Mouse (Mus musculus) kidney, embryonic 14.5 days (tissue): Measurements from ENCODE around the gene Babam1. TPM values are rescaled to one million over a fixed set of nuclear protein-coding genes. Genes with fewer than 3 reads are reported as not detected.

Experiments
- ATAC-seq: fragments of 200-750 bp; cut with Nextera tagmentation; 2 replicates; pipeline ENCODE4 v1.8.0; 2017; ENCODE audit warnings: moderate number of reproducible peaks, mild to moderate bottlenecking, moderate TSS enrichment, moderate library complexity; ENCODE audit not compliant: low FRiP score, low TSS enrichment
- H3K27ac ChIP-seq: fragments of 300-500 bp; sonication (generic); 2 replicates; pipeline ENCODE4 v1.5.1; 2014; ENCODE audit warnings: low read depth, mild to moderate bottlenecking, low read length, moderate library complexity, mixed read lengths
- H3K27me3 ChIP-seq: fragments of 300-500 bp; sonication (generic); 2 replicates; pipeline ENCODE4 v1.6.1; 2014; ENCODE audit warnings: mild to moderate bottlenecking, low read length; ENCODE audit not compliant: control insufficient read depth, insufficient read depth
- H3K36me3 ChIP-seq: fragments of 300-500 bp; sonication (generic); 2 replicates; pipeline ENCODE4 v1.6.1; 2014; ENCODE audit warnings: low read length, mixed read lengths; ENCODE audit not compliant: control insufficient read depth, insufficient read depth
- H3K4me1 ChIP-seq: fragments of 300-500 bp; sonication (generic); 2 replicates; pipeline ENCODE4 v1.6.1; 2014; ENCODE audit warnings: low read length, mixed read lengths; ENCODE audit not compliant: control insufficient read depth, insufficient read depth
- H3K4me2 ChIP-seq: fragments of 300-500 bp; sonication (generic); replicated peaks from 2 replicates; pipeline ENCODE4 v1.6.1; 2014; ENCODE audit warnings: low read depth, mild to moderate bottlenecking, low read length
- H3K4me3 ChIP-seq: fragments of 300-500 bp; sonication (generic); 2 replicates; pipeline ENCODE4 v1.5.1; 2014; ENCODE audit warnings: mild to moderate bottlenecking, low read length
- H3K9ac ChIP-seq: fragments of 300-500 bp; sonication (generic); 2 replicates; pipeline ENCODE4 v1.6.1; 2014; ENCODE audit warnings: low read depth, mild to moderate bottlenecking, low read length, moderate library complexity
- H3K9me3 ChIP-seq: fragments of 300-500 bp; sonication (generic); 2 replicates; pipeline ENCODE4 v1.6.1; 2016; ENCODE audit warnings: low read length; ENCODE audit not compliant: control insufficient read depth
- WGBS: fragments of 180-500 bp; shearing (Covaris S2); extraction: QIAGEN DNeasy Blood & Tissue Kit; methylation state at CpG from one replicate; pipeline ENCODE4 v1.1.7; 2014; 5-methylcytosine and 5-hydroxymethylcytosine counted together
- polyA plus RNA-seq: library from polyadenylated mRNA; unstranded; fragments of >200 nt; fragmentation: Nextera tagmentation; extraction: Ambion mirVana; gene quantifications from 2 replicates; pipeline ENCODE4 v1.2.1, GENCODE M21; 2014

The Babam1 gene
- polyA plus RNA-seq, 1 experiment from 2014 or later, result 125 TPM

DNA sequence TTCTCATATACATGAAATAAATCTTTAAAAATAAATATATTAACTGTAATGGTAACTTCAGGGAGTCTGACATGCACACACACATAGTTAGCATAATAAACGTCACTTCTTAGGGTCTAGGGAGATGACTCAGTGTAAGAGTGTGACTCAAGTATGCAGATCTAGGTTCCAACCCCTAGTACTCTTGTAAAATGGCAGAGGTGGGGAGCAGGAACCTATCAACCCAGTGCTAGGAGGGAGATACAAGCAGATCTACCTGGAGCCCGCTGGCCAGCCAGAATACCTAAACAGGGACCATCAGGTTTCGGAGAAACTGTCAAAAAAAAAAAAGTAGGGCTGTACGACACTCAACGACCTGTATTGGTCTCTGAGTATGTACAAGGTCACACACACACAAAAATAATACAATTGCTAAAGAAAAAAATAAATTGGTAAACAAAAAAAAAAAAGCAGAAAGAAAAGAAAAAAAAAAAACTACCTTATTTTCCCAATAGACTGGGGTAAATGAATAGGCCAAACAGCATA is 25.9 kb upstream of the Babam1 start:
- WGBS, result 27% methylated on average over 5 of the region's 5 CpGs
- no peak overlapping the region; the same call in 1 of the 2 replicates for H3K27ac ChIP-seq
- no peaks in the 10 kb centered on the region for H3K9me3 ChIP-seq
- peaks cover 22% of the 10 kb centered on the region for H3K4me1 ChIP-seq
- peak overlapping the region; percentile 70 for H3K4me3 ChIP-seq
- peaks cover 46% of the 10 kb centered on the region for H3K36me3 ChIP-seq
- no peak for ATAC-seq
- H3K4me2 ChIP-seq, result peak overlapping the region; percentile 48
- H3K27me3 ChIP-seq, result no peaks in the 10 kb centered on the region
- peak overlapping the region; percentile 64; the same call in 1 of the 2 replicates for H3K9ac ChIP-seq

DNA sequence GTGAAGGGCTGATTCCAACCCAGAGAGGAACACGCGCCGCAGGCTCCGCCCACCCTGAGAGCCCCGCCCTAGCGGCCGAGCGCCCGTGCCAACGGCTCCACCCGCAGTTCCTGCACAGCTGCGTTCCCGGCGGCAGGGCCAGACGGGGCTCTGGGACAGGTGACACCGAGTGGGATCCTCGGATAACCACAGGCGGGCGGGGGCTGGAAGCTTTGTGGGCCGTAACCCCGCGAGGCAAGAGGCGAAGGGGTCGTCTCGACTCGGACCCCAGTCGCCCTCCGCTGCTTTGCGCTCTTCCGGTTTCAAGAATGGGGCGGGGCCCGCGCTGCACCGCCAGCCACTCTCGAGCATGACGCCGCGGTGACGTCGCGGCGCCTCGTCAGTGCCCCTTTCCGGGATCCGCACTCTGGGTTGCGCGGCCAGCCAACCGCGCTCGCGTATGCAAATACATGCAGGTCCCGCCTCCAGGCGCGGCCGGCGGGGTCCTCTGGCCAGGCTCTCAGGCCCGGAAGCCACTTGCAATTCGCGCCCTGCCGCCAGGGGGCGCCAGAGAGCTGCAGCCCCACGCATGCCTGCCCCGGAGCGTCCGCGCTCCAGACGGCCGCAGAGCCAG is 25.3 kb upstream of the Babam1 start, which contains the start of gene Ocel1:
TSS of gene Ocel1 (plus strand) at position 63 of the 613 bp plus-strand sequence.
- no peaks in the 10 kb centered on the region for H3K27me3 ChIP-seq
- peaks cover 28% of the 10 kb centered on the region for H3K4me1 ChIP-seq
- 1% methylated on average over 62 of the region's 68 CpGs for WGBS
- no peaks in the 10 kb centered on the region for H3K9me3 ChIP-seq
- H3K4me2 ChIP-seq, result peak within 1 kb of the TSS; percentile 48
- H3K36me3 ChIP-seq, result peaks cover 47% of the 10 kb centered on the region
- H3K4me3 ChIP-seq, result peak within 1 kb of the TSS; percentile 70
- H3K27ac ChIP-seq, result peak within 1 kb of the TSS; percentile 80
- peak within 1 kb of the TSS; percentile 64; the same call in 1 of the 2 replicates for H3K9ac ChIP-seq
- peak; percentile 84 for ATAC-seq

DNA sequence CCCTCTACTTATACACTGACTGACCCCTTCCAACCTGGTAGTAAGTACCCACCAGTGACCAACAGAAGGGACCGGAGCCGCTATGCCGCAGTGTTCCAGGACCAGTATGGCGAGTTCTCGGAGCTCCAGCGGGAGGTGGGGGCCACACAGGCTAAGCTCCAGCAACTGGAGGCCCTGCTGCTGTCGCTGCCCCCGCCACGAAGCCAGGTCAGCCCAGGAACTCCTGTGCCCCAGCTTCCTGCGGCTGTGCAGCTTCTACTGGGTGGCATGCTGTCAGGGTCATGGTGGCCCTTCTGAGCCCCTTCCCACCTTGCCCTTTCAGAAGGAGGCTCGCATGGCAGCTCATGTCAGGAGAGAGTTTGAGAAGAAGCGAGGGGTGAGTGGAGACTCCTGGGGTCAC is 24.2 kb upstream of the Babam1 start:
- WGBS, result 84% methylated on average over 12 of the region's 12 CpGs
- ATAC-seq, result no peak
- H3K4me1 ChIP-seq, result peaks cover 36% of the 10 kb centered on the region
- H3K9me3 ChIP-seq, result no peaks in the 10 kb centered on the region
- no peak overlapping the region for H3K27ac ChIP-seq
- H3K36me3 ChIP-seq, result peaks cover 53% of the 10 kb centered on the region
- H3K4me3 ChIP-seq, result no peak overlapping the region
- H3K4me2 ChIP-seq, result no peak overlapping the region
- no peaks in the 10 kb centered on the region for H3K27me3 ChIP-seq
- H3K9ac ChIP-seq, result no peak overlapping the region

DNA sequence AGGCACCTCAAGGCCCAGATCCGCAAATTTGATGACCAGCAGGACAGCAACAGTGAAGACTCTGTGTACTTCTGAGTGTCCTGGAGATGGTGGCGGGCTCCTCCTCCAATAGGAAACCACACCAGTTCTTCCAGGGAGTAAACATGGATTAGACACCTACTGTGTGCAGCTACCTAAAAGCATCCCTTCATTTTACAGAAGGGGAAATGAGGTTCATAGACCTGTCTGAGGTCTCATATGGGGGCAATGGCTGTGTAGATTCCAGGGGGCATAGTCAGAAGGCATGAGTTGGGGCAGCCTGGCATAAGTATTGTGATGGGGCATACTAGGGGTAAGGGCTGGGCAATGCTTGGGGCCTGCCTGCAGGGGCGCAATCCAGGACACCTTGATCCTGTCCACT is 23.7 kb upstream of the Babam1 start:
- 91% methylated on average over 3 of the region's 3 CpGs for WGBS
- H3K36me3 ChIP-seq, result peaks cover 58% of the 10 kb centered on the region
- H3K4me2 ChIP-seq, result no peak overlapping the region

DNA sequence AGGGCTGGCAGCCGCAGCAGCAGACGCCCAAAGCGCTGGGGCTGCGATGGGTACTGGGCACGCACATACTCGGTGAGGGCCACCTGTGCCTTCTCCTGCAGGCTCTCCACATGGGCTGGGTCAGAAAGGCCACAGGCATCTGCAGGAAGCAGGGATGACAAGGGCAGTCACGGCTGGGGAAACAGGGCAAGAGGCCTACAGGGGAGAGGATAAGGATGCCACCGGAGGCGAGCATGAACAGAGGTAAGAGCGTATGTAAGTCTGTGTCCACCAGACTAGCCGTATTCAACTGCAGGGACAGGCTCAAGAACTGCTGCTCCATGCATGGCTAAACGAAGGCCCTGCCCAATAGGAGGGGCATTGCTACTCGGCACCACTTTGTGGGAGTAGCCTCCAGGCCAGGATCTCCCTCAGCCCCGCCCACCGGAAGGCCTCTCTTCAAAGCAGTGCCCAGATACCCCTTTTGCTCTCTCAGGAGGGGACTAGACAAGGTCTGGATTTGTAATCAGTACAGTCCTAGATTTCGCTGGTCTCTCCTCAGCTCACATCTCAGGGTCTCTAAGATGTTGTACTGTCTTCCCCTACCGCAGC is 21.9 kb upstream of the Babam1 start:
- no peaks in the 10 kb centered on the region for H3K9me3 ChIP-seq
- H3K4me2 ChIP-seq, result no peak overlapping the region
- H3K27me3 ChIP-seq, result no peaks in the 10 kb centered on the region
- no peak for ATAC-seq
- H3K27ac ChIP-seq, result peak overlapping the region; percentile 2; the same call in 1 of the 2 replicates
- H3K4me1 ChIP-seq, result peaks cover 41% of the 10 kb centered on the region
- WGBS, result 67% methylated on average over 17 of the region's 17 CpGs
- H3K9ac ChIP-seq, result no peak overlapping the region
- H3K36me3 ChIP-seq, result peaks cover 54% of the 10 kb centered on the region
- no peak overlapping the region for H3K4me3 ChIP-seq

More for the DNA sequence above, 23.7 kb upstream of the Babam1 start:
- Histone ChIP-seq H3K27me3 (no peaks in the 10 kb centered on the region), H3K4me3 (no peak overlapping the region), H3K9me3 (no peaks in the 10 kb centered on the region), H3K9ac (no peak overlapping the region), H3K27ac (no peak overlapping the region), H3K4me1 (peaks cover 31% of the 10 kb centered on the region)
- no peak for ATAC-seq

DNA sequence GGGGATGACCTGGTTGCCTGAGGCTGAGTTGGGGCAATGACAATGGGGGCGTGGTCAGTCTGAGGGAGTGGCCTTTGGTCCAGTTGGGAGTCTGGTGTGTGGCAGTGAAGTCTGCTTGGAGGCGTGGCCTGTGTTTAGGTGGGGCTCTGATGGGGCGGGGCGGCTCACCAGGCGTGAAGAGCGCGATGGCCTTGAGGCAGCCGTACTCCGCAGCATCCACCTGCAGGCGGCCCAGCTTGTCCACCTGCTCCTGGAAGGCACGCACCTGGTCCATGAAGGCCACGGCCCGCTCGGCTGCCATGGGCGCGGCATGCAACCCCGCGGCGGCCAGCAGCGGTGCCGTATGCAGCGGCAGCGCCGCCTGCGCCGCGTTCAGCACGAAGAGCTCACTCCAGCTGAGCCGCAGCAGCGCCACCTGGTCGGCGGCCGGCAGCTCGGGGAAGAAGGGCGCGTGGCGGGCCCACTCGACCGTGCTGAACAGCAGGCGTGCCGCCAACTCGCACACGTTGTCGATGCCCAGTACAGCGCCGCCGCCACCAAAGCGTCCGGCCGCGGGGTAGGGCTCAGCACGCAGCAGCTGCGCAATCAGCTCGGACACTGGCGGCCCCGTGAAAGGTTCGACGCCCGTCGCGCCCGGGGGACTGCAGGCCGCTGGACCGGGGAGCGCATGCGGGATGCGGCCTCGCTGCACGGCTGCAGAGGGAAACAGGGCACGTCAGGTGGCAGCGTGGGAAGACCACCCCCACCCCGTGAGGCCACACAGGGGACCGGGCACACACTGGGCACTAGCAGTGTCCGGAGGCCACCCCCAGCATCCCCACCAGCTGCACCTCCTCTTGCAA is 20.9 kb upstream of the Babam1 start:
- H3K9ac ChIP-seq, result peak overlapping the region; percentile 40
- WGBS, result 8% methylated on average over 67 of the region's 74 CpGs
- peaks cover 42% of the 10 kb centered on the region for H3K4me1 ChIP-seq

DNA sequence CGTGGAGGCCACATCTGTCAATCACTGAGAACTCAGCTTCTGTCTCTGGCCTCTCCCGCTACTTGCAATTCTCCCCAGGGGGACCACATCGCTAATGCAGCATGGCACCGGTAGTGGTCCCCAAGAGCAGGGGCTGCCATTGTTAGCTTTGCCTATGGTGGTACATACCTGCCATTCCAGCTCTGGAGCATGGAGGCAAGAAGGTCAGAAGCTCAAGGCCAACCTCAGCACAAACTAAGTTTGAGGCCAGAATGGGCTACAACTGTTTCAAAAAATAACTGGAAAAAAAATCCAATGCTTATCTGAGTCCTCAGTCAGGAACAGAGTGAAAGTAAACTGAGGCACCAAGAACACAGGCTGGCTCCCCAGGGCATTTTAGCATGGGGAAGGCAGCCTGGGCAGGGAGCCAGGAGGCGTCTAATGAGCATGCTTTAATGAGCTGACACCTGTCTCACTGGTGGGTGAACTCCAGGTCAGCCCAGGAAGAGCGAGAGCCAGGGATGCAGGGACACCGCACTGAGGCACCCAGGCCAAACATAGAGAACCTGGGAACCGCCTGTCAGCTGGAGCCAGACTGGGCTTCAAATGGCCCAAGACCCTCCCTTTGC is 20.1 kb upstream of the Babam1 start:
- no peak for ATAC-seq
- Histone ChIP-seq H3K4me1 (peaks cover 42% of the 10 kb centered on the region), H3K36me3 (peaks cover 52% of the 10 kb centered on the region)

More for the DNA sequence above, 20.9 kb upstream of the Babam1 start:
- Histone ChIP-seq H3K4me3 (peak overlapping the region; percentile 24), H3K27me3 (no peaks in the 10 kb centered on the region), H3K9me3 (no peaks in the 10 kb centered on the region), H3K27ac (peak overlapping the region; percentile 63; the same call in 1 of the 2 replicates), H3K36me3 (peaks cover 52% of the 10 kb centered on the region), H3K4me2 (peak overlapping the region; percentile 45)
- ATAC-seq, result peak; percentile 3

DNA sequence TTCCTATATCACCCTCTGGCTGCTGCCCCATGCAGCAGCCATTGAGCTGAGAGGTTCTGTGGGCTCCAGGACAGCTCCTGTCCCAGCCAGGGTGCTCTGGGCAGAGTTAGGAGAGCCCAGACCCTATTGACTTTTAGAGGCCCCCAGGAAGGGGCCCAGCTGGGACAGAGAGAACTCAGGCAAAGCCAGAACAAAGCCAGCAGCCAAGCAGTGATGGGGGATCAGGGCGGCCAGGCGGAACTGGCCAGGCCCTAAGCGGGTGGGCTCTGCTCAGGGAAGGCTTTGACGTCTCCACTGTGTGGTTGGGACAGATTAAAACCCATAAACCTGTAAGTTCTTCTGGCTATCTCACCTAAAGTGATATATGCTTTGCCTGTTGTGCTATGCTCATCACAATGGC is 17.7 kb upstream of the Babam1 start:
- Histone ChIP-seq H3K9me3 (no peaks in the 10 kb centered on the region), H3K36me3 (peaks cover 36% of the 10 kb centered on the region), H3K4me3 (peak overlapping the region; percentile 96), H3K27ac (peak overlapping the region; percentile 97; the same call in 1 of the 2 replicates), H3K27me3 (no peaks in the 10 kb centered on the region), H3K4me2 (peak overlapping the region; percentile 96), H3K4me1 (peaks cover 57% of the 10 kb centered on the region), H3K9ac (peak overlapping the region; percentile 96)
- 27% methylated on average over 4 of the region's 4 CpGs for WGBS
- no peak for ATAC-seq

More for the DNA sequence above, 20.1 kb upstream of the Babam1 start:
- Histone ChIP-seq H3K27me3 (no peaks in the 10 kb centered on the region), H3K9ac (peak overlapping the region; percentile 40; the same call in 1 of the 2 replicates), H3K4me2 (peak overlapping the region; percentile 45), H3K4me3 (peak overlapping the region; percentile 24; the same call in 1 of the 2 replicates), H3K9me3 (no peaks in the 10 kb centered on the region), H3K27ac (no peak overlapping the region)
- WGBS, result 43% methylated on average over 8 of the region's 8 CpGs
